Mouse (Mus musculus) cerebellum, adult 11-12 months (tissue): ENCODE measurements at regions not wholly inside any gene's neighbourhood (a gene's known extent, or its start where the extent isn't known, plus 50 kb on each side); places are given as distances from the start of the nearest gene placed in this dataset.
"Not testable (repeated sequence)": the region's sequence is repeated elsewhere in the genome, so short reads cannot be mapped to it uniquely, and the experiment has no call there.

Experiments used
- DNase-seq: peaks from one replicate; pipeline ENCODE4 v3.0.0; 2022

GRCm38 (mm10) chr5:129256136-129256535 lies 159.6 kb downstream of the Adgrd1 start:
- peak; percentile 90 for DNase-seq

GRCm38 (mm10) chr5:129257206-129257605 lies 160.7 kb downstream of the Adgrd1 start:
- no peak for DNase-seq

- no peak for DNase-seq
These were observed 164.1 kb downstream of the Adgrd1 start for GRCm38 (mm10) chr5:129260689-129261088.

GRCm38 (mm10) chr5:129263118-129263517 lies 166.6 kb downstream of the Adgrd1 start:
- no peak for DNase-seq

GRCm38 (mm10) chr5:129264363-129264762 lies 167.8 kb downstream of the Adgrd1 start:
- DNase-seq, result no peak

- DNase-seq, result no peak
These were observed 171.9 kb downstream of the Adgrd1 start for GRCm38 (mm10) chr5:129268456-129268855.

GRCm38 (mm10) chr5:129270051-129270472 lies 173.5 kb downstream of the Adgrd1 start:
- DNase-seq, result no peak

- no peak for DNase-seq
These were observed 184.9 kb downstream of the Adgrd1 start for GRCm38 (mm10) chr5:129281406-129281805.

- DNase-seq, result no peak
These were observed 185.6 kb downstream of the Adgrd1 start for GRCm38 (mm10) chr5:129282133-129282532.

- no peak for DNase-seq
These were observed 186.3 kb downstream of the Adgrd1 start for GRCm38 (mm10) chr5:129282826-129283225.

GRCm38 (mm10) chr5:129287481-129287880 lies 190.9 kb downstream of the Adgrd1 start:
- DNase-seq, result no peak

GRCm38 (mm10) chr5:129292821-129293220 lies 196.3 kb downstream of the Adgrd1 start:
- not testable (repeated sequence) for DNase-seq

GRCm38 (mm10) chr5:129294861-129295542 lies 198.5 kb downstream of the Adgrd1 start:
- not testable (repeated sequence) for DNase-seq

GRCm38 (mm10) chr5:129297657-129298349 lies 201.3 kb downstream of the Adgrd1 start:
- DNase-seq, result no peak

- DNase-seq, result no peak
These were observed 202.2 kb upstream of the Sfswap start for GRCm38 (mm10) chr5:129298646-129299455.

GRCm38 (mm10) chr5:129299456-129299765 lies 201.6 kb upstream of the Sfswap start:
- DNase-seq, result no peak

GRCm38 (mm10) chr5:129300423-129300822 lies 200.6 kb upstream of the Sfswap start:
- no peak for DNase-seq

GRCm38 (mm10) chr5:129315626-129316025 lies 185.4 kb upstream of the Sfswap start:
- DNase-seq, result no peak

- DNase-seq, result peak; percentile 71
These were observed 169.9 kb upstream of the Sfswap start for GRCm38 (mm10) chr5:129331094-129331523.

- DNase-seq, result no peak
These were observed 169.0 kb upstream of the Sfswap start for GRCm38 (mm10) chr5:129332014-129332413.

- no peak for DNase-seq
These were observed 162.5 kb upstream of the Sfswap start for GRCm38 (mm10) chr5:129338511-129338910.

- no peak for DNase-seq
These were observed 157.0 kb upstream of the Sfswap start for GRCm38 (mm10) chr5:129344038-129344437.

GRCm38 (mm10) chr5:129350024-129350423 lies 151.0 kb upstream of the Sfswap start:
- no peak for DNase-seq

GRCm38 (mm10) chr5:129353549-129353948 lies 147.5 kb upstream of the Sfswap start:
- no peak for DNase-seq
